Mouse (Mus musculus) neural tube, embryonic 10.5 days (tissue): Measurements from ENCODE around the gene Eml1.
"Not testable (repeated sequence)": the region's sequence is repeated elsewhere in the genome, so short reads cannot be mapped to it uniquely, and the experiment has no call there.

Source experiments
- DNase-seq: peaks from one replicate; pipeline ENCODE4 v3.0.0-alpha.2; 2017; ENCODE audit warnings: low spot score; ENCODE audit errors: extremely low spot score

Gene Eml1

GRCm38 (mm10) chr12:108453561-108454044 lies 82.8 kb downstream of the Eml1 start:
- no peak for DNase-seq

GRCm38 (mm10) chr12:108455004-108455403 lies 84.2 kb downstream of the Eml1 start:
- DNase-seq = no peak

- DNase-seq = no peak
Observed at GRCm38 (mm10) chr12:108472898-108473297, 102.1 kb downstream of the Eml1 start.

DNA sequence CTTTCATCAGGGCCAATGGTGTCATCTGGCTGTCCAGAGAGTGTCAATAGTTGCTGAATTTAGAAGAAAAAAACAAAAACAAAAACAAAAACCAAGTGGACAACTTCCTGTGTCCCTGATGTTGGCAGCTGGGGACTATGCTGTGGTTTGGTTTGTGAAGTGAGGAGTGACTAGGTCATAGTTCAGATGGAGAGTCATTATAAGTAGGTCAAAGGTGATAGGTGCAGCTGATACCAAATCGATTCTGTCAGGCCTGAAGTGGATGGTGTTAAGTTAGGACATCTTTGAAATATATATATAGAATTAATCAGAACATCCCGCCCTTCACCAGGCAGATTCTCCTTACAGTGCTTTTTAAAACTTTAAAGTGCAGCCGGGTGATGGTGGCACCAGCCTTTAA lies 103.7 kb downstream of the Eml1 start:
- DNase-seq = no peak

DNA sequence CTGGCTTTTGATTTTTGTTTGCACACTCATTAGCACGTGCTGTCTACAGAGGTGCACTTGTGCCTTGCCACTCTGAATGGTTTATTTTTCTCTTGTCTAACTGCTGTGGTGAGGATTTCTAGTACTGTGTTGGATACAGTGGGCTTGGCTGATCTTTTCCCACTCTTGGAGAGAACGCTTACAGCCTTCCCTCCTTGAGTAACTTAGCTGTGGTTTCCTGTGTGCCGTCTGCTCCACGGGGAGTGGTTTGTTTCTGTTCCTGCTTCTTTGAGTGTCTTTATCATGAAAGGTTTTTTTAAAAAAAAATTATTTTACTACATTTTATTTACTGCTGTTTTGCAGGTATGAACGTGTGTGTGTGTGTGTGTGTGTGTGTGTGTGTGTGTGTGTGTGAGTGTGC lies 108.0 kb downstream of the Eml1 start:
- no peak for DNase-seq

- no peak for DNase-seq
Observed at GRCm38 (mm10) chr12:108480704-108481365, 110.1 kb downstream of the Eml1 start.

DNA sequence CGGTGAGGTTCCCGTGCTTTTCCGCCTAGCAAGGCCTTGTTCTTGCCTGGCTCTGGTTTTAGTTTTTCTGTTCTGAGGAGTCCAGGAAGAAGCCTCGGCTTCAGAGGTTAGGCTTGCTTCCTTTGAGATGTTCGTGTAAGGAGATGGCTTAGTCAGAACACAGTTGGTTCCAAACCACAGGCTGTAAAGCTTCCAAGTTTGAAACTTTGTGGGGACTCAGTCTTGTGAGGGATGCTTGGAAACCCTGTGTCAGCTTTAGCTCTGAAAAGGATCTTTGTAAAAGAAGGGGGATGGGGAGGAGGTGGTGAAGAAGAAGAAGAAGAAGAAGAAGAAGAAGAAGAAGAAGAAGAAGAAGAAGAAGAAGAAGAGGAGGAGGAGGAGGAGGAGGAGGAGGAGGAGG lies 118.3 kb downstream of the Eml1 start:
- no peak for DNase-seq

- DNase-seq = no peak
Observed at GRCm38 (mm10) chr12:108489741-108490140, 119.0 kb downstream of the Eml1 start.

GRCm38 (mm10) chr12:108490336-108490735 lies 119.6 kb downstream of the Eml1 start:
- no peak for DNase-seq

- peak; percentile 50 for DNase-seq
Observed at GRCm38 (mm10) chr12:108490954-108491353, 120.2 kb downstream of the Eml1 start.

DNA sequence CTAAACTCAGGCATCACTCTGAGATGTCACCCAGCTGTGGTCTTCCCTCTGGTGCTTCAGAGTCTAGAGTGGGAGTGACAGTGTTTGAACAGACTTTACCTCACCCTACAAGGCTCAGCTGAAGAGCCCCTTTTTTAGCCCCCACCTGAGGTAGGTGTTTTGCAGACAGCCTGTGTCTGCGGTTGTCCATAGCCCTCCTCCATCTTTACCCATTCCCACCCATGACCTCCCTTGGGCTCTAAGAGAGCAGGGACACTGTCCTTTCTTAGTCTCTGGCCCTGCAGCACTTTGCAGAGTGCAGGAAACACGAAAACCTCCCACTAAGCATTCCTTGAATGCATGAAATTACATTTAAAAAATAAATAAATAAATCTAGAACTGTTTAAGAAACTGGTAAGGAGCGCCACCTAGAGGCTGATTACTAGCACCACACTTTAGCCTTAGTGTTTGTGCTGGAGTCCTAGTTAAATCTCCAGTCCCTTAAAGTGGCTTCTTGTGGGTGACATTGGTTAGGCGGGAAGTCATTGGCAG lies 123.3 kb downstream of the Eml1 start:
- DNase-seq = peak; percentile 40

DNA sequence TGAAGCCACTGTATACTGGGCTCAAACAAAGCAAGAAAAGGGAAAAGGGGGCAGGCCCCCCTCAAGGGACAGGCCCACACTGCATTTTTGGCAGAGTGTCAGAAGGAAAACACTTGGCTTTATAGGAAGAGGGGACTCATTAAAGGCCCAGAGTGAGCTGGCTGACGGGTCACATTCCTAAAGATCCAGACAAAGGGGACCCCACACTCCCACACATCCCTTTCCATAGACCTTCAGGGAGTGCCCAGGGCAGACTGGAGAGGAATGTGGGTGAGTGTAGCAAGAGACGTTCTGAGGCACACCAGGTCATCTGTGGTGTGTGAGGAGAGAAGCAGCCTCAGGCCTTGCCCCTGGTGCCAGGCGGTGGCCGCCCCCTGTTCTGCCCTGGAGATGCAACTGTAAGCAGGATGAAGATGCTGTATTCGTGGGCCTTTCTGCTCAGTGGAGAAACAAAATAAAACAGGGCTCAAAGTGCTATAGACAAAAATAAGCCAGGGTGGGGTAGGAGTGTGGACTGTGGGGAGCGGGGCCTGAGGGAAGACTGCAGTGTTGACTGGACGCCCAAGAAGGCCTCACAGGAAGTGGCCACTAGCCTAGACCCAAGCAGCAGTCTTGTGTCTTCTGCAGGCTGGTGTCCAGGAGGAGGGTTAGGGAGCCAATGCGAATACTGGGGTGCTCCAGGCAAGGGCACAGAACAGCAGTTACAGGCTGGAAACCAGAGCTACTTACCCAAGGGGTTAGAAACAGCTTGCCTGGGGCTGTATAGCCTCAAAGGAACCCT lies 124.9 kb downstream of the Eml1 start:
- DNase-seq = no peak

DNA sequence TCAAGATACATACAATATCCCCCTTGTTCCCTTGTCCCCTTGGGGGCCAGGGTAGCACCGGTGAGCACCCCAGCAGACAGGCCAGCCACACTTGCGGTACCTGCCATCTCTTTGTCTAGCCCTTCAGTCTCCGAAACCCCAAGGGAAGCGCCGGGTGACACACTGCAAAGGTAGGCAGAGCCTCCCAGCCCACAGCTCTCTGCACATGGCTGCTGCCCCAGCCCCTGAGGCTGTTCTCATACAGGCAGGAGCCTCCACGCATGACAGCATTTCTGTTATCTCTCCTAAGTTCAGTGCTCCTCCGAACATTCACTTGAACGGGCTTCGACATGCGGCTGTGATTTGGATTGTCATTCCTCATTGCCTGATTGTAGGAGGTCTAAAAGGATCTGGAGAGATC lies 132.3 kb downstream of the Eml1 start:
- no peak for DNase-seq

DNA sequence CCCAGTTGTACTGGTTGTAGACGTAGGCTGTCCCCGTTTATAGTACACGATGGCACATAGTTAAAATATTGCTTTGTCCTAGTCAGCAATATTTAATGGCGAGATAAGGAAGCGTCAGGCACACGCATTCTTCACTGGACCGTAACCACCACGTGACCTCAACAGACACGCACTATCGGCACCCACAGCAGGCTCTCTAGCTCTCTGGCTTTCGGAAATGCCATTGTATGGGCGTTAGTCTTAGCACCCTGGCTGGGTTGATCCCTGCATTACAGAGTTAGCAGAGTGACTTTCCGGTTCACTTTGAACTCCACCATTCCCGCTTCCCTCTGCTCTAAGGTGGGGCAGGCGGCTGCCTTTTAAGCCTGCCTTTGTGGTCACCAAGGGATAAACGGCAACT lies 132.8 kb downstream of the Eml1 start:
- DNase-seq = no peak

GRCm38 (mm10) chr12:108505846-108506245 lies 135.1 kb downstream of the Eml1 start:
- DNase-seq = no peak

GRCm38 (mm10) chr12:108507046-108507445 lies 136.3 kb downstream of the Eml1 start:
- not testable (repeated sequence) for DNase-seq

- no peak for DNase-seq
Observed at GRCm38 (mm10) chr12:108510571-108510970, 139.8 kb downstream of the Eml1 start.

DNA sequence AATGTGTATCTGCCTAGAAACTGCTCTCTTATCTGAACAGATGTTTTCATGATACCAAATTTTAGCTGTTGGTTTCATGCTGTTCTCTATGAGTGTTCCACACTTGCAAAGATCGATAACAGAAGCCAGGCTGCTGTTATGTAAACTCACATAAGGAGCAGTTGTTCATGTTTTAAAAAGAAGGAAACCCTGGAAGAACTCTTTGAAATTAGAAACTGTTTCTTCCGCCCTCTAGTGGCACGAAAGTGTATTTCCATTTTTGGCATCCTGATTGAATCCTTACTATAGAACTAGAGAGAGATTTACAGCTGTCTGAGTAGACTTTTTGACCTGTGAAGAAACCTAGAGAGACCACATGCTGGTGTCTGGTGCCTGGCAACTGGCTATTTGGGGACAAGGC lies 140.3 kb downstream of the Eml1 start:
- no peak for DNase-seq

- no peak for DNase-seq
Observed at GRCm38 (mm10) chr12:108515464-108515863, 144.7 kb downstream of the Eml1 start.

GRCm38 (mm10) chr12:108519374-108519773 lies 148.6 kb downstream of the Eml1 start:
- DNase-seq = no peak

- peak; percentile 71 for DNase-seq
Observed at GRCm38 (mm10) chr12:108529214-108529613, 158.5 kb downstream of the Eml1 start.

DNA sequence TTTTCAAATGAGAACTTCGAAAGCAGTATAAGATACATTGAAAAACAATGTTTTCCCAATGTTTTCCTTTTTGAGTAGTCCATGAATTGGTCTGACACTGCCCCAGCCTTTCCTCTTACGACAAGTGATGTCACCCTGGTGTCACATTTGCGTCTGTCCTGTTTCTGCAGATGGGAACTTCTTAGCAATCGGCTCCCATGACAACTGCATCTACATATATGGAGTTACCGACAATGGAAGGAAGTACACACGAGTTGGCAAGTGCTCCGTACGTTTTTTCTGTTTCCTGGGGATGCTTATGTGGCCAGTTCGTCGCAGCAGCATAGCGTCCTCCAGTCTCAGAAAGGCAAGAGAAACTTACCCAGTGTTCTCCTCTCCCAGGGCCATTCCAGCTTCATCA lies 163.7 kb downstream of the Eml1 start:
- DNase-seq = no peak

DNA sequence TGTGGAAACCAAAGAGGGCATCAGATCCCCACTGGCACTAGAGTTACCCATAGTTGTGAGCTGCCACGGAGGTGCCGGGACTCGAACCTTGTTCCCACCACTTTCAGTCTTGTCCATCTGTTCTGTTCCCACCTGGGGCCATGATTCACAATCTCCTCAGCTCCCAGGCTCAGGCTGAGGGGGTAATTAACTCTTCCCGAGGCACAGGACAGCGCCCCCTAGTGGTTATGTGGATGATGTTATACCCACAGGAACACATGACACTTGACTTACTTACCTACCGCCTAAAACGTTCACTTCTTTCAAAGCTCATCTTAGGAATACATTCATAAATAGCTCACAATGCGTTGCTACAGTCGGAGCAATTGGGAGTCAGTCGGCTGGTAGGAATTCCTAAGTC lies 165.7 kb downstream of the Eml1 start:
- peak; percentile 32 for DNase-seq
